Mouse (Mus musculus): ENCODE results near the gene Serpinb6e. TPM values are rescaled to one million over a fixed set of nuclear protein-coding genes. Genes with fewer than 3 reads are reported as not detected.

The Serpinb6e gene
- polyA plus RNA-seq (2015; fragmentation: Nextera tagmentation; extraction: Ambion mirVana) = not detected in 2 replicates

- ATAC-seq = no peak
- no peak within 1 kb of the TSS for H3K9ac ChIP-seq (ENCODE audit: low read depth, low read length)
- H3K9me3 ChIP-seq (ENCODE audit: control insufficient read depth, low read length) = no peaks in the 10 kb centered on the region
- no peak within 1 kb of the TSS for H3K27ac ChIP-seq (ENCODE audit: low read depth, low read length)
- no peak within 1 kb of the TSS for H3K4me2 ChIP-seq (ENCODE audit: low read length)
- H3K27me3 ChIP-seq (replicated peaks; ENCODE audit: control insufficient read depth, insufficient read depth, low read length) = no peaks in the 10 kb centered on the region
- 56% methylated on average over 1 of the region's 1 CpGs for WGBS
- no peaks in the 10 kb centered on the region for H3K36me3 ChIP-seq (ENCODE audit: control insufficient read depth, insufficient read depth, low read length)
- H3K4me3 ChIP-seq (ENCODE audit: low read length) = no peak within 1 kb of the TSS
- no peaks in the 10 kb centered on the region for H3K4me1 ChIP-seq (ENCODE audit: control insufficient read depth, insufficient read depth, low read depth, low read length)
Observed at GRCm38 (mm10) chr13:33843308-33843707, at the start of gene Serpinb6e. TSS of gene Serpinb6e (minus strand) at chr13:33843408.

DNA sequence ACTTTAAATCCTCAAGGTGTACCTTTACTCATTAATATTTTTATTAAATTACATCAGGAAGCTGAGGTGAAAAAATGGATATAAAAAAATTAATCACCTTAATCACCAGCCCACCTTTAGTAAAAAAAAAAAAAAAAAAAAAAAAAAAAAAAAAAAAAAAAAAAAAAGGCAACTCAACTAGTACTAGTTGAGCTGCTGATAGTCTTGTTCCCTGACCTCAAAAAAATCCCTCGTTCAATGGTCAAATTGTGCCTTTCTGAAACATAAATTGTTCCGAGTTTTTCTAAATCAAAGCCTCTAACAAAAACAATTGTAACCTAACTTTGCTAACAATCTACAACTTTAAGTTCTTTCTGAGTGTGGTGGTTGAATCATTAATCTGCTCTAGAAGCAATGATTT lies 12.5 kb downstream of the Serpinb6e start:
- Histone ChIP-seq H3K27ac (ENCODE audit: low read depth, low read length) (no peak overlapping the region), H3K4me1 (ENCODE audit: control insufficient read depth, insufficient read depth, low read depth, low read length) (no peaks in the 10 kb centered on the region), H3K36me3 (ENCODE audit: control insufficient read depth, insufficient read depth, low read length) (no peaks in the 10 kb centered on the region), H3K27me3 (replicated peaks; ENCODE audit: control insufficient read depth, insufficient read depth, low read length) (no peaks in the 10 kb centered on the region), H3K9me3 (ENCODE audit: control insufficient read depth, low read length) (no peaks in the 10 kb centered on the region), H3K9ac (ENCODE audit: low read depth, low read length) (no peak overlapping the region), H3K4me3 (ENCODE audit: low read length) (no peak overlapping the region), H3K4me2 (ENCODE audit: low read length) (no peak overlapping the region)
- 81% methylated on average over 2 of the region's 2 CpGs for WGBS
- no peak for ATAC-seq

DNA sequence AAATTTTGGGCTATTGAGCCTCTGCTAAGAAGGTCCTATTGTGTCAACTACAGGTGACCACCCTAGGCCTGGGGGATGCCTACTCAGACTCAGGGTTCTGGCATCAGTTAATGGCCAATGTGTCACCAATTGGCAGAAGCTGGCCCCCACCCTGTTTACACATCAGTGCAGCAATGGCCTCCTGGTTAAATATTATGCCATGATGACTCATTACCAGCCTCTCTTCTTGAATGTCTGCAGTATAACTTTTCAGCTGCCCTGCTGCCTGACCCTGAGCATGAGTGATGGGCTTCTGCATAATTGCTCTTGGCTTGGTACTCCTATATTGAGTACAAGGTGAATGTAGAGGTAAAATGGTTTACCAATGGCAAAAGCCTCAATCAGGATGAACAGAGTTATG lies 19.8 kb downstream of the Serpinb6e start:
- H3K36me3 ChIP-seq (ENCODE audit: control insufficient read depth, insufficient read depth, low read length) = no peaks in the 10 kb centered on the region
- 0 out of 2 replicates have a peak, but pooled peaks cover 3% of the 10 kb centered on the region for H3K9me3 ChIP-seq (ENCODE audit: control insufficient read depth, low read length)
- H3K27me3 ChIP-seq (replicated peaks; ENCODE audit: control insufficient read depth, insufficient read depth, low read length) = no peaks in the 10 kb centered on the region
- H3K9ac ChIP-seq (ENCODE audit: low read depth, low read length) = no peak overlapping the region
- no peak for ATAC-seq
- H3K4me2 ChIP-seq (ENCODE audit: low read length) = no peak overlapping the region
- H3K27ac ChIP-seq (ENCODE audit: low read depth, low read length) = no peak overlapping the region
- no peaks in the 10 kb centered on the region for H3K4me1 ChIP-seq (ENCODE audit: control insufficient read depth, insufficient read depth, low read depth, low read length)
- H3K4me3 ChIP-seq (ENCODE audit: low read length) = no peak overlapping the region

GRCm38 (mm10) chr13:33821490-33822143 lies 21.6 kb downstream of the Serpinb6e start:
- Histone ChIP-seq H3K4me1 (ENCODE audit: control insufficient read depth, insufficient read depth, low read depth, low read length) (no peaks in the 10 kb centered on the region), H3K36me3 (ENCODE audit: control insufficient read depth, insufficient read depth, low read length) (no peaks in the 10 kb centered on the region), H3K9me3 (ENCODE audit: control insufficient read depth, low read length) (0 out of 2 replicates have a peak, but pooled peaks cover 3% of the 10 kb centered on the region), H3K4me2 (ENCODE audit: low read length) (no peak overlapping the region), H3K4me3 (ENCODE audit: low read length) (no peak overlapping the region), H3K27ac (ENCODE audit: low read depth, low read length) (no peak overlapping the region), H3K9ac (ENCODE audit: low read depth, low read length) (no peak overlapping the region), H3K27me3 (replicated peaks; ENCODE audit: control insufficient read depth, insufficient read depth, low read length) (no peaks in the 10 kb centered on the region)
- WGBS = 85% methylated on average over 5 of the region's 5 CpGs
- ATAC-seq = no peak

Other genes starting within 250 kb of the Serpinb6e start
- gene Serpinb6d, start 182.0 kb downstream of the Serpinb6e start, polyA plus RNA-seq (2015; fragmentation: Nextera tagmentation; extraction: Ambion mirVana) = not detected in 2 replicates
- 0.11 and 0.24 TPM in 2 replicates for gene Serpinb6c, start 62.3 kb upstream of the Serpinb6e start, polyA plus RNA-seq (2015; fragmentation: Nextera tagmentation; extraction: Ambion mirVana)
- gene Nqo2, start 121.3 kb upstream of the Serpinb6e start, polyA plus RNA-seq (2015; fragmentation: Nextera tagmentation; extraction: Ambion mirVana) = 11.7 TPM in 2 replicates
- 5.9 and 7.0 TPM in 2 replicates for gene Ripk1, start 159.0 kb upstream of the Serpinb6e start, polyA plus RNA-seq (2015; fragmentation: Nextera tagmentation; extraction: Ambion mirVana)
- gene Serpinb6a, start 159.4 kb upstream of the Serpinb6e start, polyA plus RNA-seq (2015; fragmentation: Nextera tagmentation; extraction: Ambion mirVana) = 40.0 and 42.2 TPM in 2 replicates
- gene Bphl, start 194.2 kb upstream of the Serpinb6e start, polyA plus RNA-seq (2015; fragmentation: Nextera tagmentation; extraction: Ambion mirVana) = 42.9 and 45.9 TPM in 2 replicates
- 3,415 and 3,905 TPM in 2 replicates for gene Tubb2a, start 234.6 kb upstream of the Serpinb6e start, polyA plus RNA-seq (2015; fragmentation: Nextera tagmentation; extraction: Ambion mirVana)

All from hindbrain, embryonic 16.5 days (tissue).